Mouse (Mus musculus): Measurements from ENCODE around the gene Kifc5b.

The Kifc5b gene

DNA sequence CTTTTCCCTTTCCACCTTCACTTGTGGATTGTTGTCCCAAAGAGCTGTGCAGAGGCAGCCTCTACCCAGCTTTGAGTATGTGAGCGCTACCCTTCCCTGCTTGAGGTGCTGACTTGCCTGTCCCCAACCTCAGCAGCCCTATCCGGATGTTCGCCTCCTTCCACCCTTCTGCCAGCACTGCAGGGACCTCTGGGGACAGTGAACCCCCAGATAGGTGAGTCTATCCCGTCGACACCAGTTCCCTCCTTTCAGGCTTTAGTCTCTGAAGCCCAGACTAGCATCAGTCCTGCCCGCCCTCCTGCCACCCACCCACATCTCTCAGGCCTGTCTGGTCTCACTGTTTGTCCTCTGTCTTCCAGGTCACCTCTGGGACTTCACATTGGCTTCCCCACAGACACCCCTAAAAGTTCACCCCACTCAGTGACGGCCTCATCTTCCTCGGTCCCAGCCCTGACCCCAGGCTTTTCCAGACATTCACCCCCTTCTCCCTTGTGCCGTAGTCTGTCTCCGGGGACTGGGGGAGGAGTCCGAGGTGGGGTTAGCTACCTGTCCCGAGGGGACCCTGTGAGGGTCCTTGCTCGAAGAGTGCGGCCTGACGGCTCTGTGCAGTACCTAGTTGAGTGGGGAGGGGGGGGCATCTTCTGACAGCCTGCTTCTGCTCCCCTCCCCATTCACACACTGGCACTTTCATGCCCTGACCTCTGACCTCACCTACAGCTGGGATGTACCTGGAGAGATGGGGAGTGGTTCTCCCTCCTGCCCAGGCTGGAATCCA lies 20.2 kb downstream of the Kifc5b start:
- ChIA-PET CTCF (interaction anchor here in 1 of 4 experiments (0.7 kb wide), 1 partner anchor 16 kb away, joined by 9 read pairs; no protein-coding TSS in a partner anchor), POLR2A (interaction anchor here in 2 of 4 experiments (1.0 to 1.2 kb wide), 3 partner anchors 10 to 37 kb away, joined by 3 read pairs; no protein-coding TSS in a partner anchor)

DNA sequence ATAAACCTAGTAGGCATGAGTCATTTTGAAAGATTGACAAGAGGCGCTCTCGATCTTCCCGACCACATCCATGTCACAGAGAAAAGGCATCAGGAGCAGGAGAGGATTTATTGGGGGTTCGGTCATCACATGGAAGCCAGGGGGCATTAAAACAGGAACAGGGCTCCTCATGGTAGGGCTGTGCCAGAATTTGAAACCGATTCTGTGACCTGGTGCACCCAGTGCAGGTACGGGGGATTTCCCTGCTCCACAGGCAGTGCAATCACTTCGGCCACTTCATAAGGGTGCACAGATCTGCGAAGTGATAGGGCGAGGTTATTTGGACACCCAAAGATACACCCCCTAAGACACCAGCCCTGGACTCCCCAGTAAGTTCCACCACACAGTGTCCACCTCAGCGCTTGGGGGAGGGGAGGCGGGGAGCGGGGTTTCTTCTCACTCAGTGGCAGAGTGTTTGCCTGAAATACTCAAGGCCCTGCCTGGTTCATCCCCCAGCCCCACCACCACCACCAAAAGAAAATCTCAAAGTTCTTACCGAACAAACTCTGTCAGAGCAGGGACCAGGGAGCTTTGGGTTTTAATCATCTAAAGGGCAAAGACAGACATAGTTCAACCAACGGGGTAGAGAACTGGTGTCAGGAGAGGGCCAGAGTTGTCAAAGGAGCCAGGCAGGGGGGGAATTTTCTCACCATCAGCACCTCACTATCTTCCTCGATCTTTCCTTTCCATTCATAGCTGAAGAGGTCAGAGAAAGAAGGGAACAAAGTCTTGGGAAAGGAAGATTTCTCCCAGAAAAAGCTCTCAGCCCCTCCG lies 21.2 kb downstream of the Kifc5b start:
- ChIA-PET CTCF (interaction anchor here in 2 of 4 experiments (1.5 to 2.2 kb wide), 3 partner anchors 21 to 64 kb away, joined by 5 to 12 read pairs (median 6); partner anchors contain the start of gene Kifc5b (in 1 of the 2)), POLR2A (interaction anchor here in 3 of 4 experiments (0.5 to 2.2 kb wide), 17 partner anchors 8 to 430 kb away, joined by 3 to 22 read pairs (median 6); partner anchors contain the start of genes Crebrf (in 1 of the 3), Kifc5b (in 1 of the 3) and Zbtb9 (in 1 of the 3))

DNA sequence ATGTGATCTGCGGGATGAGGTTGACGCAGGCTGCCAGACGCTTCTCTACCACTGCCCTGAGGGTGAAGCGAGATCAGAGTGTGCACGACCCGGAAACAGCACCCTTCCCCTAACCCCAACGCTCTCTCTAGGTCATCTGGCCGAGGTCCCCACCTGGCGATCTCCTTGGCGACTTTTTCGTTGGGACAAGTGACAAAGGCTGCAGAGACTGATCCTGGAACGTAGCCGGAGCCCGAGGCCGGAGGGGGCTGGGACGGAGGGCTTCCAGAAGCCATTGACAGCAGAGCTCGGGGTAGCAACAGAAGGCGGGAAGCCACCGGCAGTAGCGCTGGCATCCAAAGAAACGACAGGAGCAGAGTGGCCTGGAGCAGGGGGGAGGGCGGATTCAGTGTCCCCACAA lies 21.8 kb downstream of the Kifc5b start:
- ChIA-PET CTCF (interaction anchor here in 3 of 4 experiments (0.7 to 2.2 kb wide), 10 partner anchors 8 to 240 kb away, joined by 3 to 12 read pairs (median 4); partner anchors contain the start of genes Kifc5b (in 2 of the 3), Bak1 (in 1 of the 3) and Zbtb9 (in 1 of the 3)), POLR2A (interaction anchor here in 3 of 4 experiments (0.6 to 2.4 kb wide), 49 partner anchors 7 to 815 kb away, joined by 3 to 22 read pairs (median 4); partner anchors contain the start of genes Zbtb9 (in 3 of the 3), Crebrf (in 1 of the 3), Kifc5b (in 1 of the 3) and Luc7l (in 1 of the 3))

DNA sequence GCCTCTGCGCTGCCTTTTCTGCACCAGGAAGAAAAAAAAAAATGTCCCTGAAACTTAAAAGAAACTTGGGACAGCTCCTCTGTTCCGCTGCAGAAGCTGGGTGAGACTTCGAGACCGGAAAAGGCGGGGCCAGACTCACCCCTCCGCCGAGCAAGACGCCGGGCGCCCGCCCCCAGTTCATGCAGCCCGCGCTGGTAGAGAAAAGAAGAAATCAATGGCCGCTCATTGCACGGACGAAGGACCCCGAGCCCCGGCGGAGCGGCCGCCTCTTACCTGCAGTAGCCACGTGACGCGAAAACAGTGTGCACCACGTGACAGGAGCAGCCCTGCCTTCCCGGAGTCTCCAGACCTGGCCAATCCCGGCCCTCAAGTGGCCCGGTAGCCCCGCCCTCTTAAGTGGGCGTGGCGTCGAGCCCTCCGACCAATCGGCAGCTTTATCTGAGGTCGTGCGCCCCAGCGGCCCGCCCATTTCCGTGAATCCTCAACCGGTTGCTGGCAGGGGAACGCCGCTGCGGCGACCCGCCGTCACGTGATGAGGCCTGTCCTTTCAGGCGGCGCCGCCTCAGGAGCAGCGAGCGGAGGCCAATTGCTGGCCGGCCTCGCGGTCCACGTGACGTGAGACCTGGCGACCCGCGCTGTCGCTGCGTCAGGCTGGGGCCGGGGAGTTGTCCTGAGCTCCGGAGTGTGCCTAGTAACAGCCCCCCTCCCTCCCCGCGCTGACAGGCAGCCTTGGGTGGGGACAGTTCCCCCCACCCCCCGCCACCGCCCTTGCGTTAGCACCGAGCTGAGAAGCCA lies 22.5 kb downstream of the Kifc5b start, which contains the start of gene Cuta:
Gene Cuta, minus strand, starts transcription at position 392 of the 795 bp plus-strand sequence.
- POLR2A ChIA-PET = interaction anchor here (0.6 to 2.4 kb wide), 58 partner anchors 8 to 816 kb away, joined by 3 to 22 read pairs (median 4); partner anchors contain the start of genes Zbtb9 (in 3 of the 4), Kifc5b (in 2 of the 4), Crebrf (in 1 of the 4) and Luc7l (in 1 of the 4)

DNA sequence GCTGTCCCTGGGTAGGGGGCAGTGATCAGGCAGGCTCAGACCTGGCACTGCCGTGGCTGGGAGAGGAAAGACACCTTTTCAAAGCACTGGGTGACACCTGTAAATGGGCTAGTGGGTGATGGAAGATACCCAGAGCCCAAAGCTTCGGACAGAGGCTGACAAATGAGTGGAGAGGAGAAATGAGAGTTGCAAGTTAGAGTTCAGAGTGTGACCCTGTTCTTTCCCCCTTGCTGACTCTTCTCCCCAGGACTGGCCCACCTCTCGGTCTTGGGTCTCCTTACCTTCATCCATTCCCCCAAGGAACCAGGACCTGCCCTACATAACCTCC lies 23.0 kb downstream of the Kifc5b start:
- ChIA-PET CTCF (interaction anchor here (0.6 to 2.2 kb wide), 12 partner anchors 23 to 239 kb away, joined by 3 to 12 read pairs (median 4); partner anchors contain the start of genes Kifc5b (in 2 of the 4), Uqcc2 (in 1 of the 4) and Zbtb9 (in 1 of the 4)), POLR2A (interaction anchor here (0.6 to 2.4 kb wide), 48 partner anchors 8 to 687 kb away, joined by 3 to 22 read pairs (median 4); partner anchors contain the start of genes Zbtb9 (in 3 of the 4), Kifc5b (in 2 of the 4), Crebrf (in 1 of the 4) and Luc7l (in 1 of the 4))

More for the DNA sequence above, 22.5 kb downstream of the Kifc5b start, which contains the start of gene Cuta:
- CTCF ChIA-PET = interaction anchor here (0.6 to 2.2 kb wide), 14 partner anchors 9 to 240 kb away, joined by 3 to 12 read pairs (median 4); partner anchors contain the start of genes Kifc5b (in 2 of the 4), Bak1 (in 1 of the 4), Uqcc2 (in 1 of the 4) and Zbtb9 (in 1 of the 4)

DNA sequence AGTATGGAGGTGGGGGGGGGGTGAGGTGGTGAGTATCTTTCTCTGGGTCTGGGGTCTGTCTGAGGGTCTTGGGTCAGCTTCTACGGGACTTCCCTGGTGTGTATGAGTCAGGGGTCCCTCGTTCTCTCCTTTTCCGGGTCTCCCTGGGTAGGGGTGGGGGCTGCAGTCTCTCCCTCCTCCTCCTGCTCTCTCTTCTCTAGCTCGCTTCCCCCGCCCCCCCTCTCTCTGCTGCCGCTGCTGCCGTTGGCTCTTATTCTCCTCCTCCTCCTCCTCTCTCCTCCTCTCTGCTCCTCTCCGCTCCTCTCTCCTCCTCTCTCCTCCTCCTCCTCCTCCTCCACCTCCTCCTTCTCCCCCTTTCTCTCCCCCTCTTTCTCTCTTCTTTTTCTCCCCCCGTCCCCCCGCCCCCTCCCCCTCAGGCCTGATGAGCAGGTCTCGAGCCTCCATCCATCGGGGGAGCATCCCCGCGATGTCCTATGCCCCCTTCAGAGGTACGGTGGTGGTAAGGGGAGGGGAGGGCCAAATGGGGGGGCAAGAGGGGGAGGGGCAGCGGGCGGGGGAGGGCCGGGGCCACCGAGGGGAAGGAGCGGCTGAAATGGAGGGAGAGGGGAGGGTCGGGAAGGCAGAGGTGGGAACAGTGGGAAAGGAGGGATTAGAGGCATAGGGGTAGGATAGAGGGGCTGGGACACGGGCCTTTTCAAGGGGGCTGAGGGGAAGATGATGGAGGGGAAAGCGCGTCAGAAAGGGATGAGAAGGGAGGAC lies 24.3 kb downstream of the Kifc5b start, which contains the start of gene Syngap1:
Gene Syngap1, plus strand, starts transcription at position 223 of the 759 bp plus-strand sequence.
- POLR2A ChIA-PET = interaction anchor here in 3 of 4 experiments (0.6 to 2.4 kb wide), 6 partner anchors 23 to 273 kb away, joined by 4 to 12 read pairs (median 4); partner anchors contain the start of genes Kifc5b (in 1 of the 3) and Zbtb9 (in 1 of the 3)
- CTCF ChIA-PET = interaction anchor here in 1 of 4 experiments (0.6 kb wide), 3 partner anchors 71 to 651 kb away, joined by 3 to 4 read pairs (median 4); partner anchors contain the start of gene Atp6v0e

DNA sequence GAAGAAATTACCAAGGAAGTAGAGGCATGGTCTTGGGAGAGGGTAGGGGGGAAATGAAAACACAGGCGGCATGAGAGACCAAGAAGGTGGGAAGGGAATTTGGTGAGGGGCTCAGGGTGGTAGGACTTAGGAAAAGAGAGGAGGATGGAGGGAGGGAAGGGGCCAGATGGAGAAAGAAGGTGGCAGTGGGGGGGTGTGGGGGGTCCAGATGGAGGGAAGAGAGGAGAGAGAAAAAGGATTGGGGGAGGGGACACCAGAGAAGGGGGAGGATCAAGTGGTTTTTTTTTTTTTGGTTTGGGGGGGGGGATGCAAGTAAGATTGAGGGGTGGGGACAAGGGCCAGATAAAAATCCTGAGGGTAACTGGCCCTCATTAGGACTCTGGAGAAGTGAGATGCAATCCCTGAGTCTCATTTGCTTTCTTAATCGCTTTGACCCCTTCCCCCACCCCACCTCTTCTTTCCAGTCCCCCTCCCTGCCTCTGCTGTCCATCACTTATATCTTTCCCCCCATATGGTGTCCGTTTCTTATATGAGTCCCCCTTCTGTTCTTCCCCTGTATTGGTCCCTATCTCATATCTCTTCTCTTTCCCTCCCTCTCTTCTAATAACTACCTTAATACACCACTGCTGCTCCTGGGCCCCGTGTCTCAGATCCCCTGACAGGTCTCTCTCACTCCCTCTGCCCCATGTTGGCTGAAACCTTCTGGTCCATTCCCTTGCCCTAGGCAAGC lies 25.1 kb downstream of the Kifc5b start:
- ChIA-PET POLR2A (interaction anchor here in 1 of 4 experiments (0.6 to 1.2 kb wide), 2 partner anchors 56 to 681 kb away, joined by 4 to 7 read pairs; partner anchors contain the start of gene Nudt3), CTCF (no interaction called here)

DNA sequence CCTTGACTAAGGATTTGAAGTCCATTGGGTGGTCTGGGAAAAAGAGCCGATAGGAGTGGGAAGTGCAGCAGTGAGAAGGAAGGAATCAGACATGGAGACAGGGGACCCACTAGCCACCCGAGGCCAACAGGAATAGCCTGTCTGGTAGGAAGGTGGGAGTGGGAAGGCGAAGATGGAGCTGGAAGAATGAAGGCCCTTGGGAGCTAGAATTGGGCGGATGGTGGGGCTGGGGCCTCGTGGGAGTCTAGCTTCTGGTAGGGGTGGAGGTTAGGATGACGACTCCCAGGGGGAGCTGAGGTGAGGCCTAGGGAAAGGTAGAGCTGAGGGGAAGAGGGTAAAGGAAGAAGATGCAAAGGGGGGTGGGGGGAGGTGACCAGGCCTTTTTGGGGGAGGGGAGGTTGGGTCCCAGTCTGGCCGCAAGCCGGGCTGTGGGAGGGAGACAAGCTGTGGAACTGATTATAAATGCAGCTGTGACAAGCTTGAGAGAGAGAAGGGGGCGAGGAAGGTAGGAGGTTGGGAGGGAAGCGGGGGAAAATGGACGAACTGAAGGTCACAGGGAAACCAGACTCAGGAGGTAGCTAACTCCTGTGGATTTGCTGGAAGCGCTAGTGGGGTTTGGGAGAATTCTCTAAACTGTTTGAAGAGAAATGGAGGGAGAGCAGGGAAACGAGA lies 29.1 kb downstream of the Kifc5b start:
- POLR2A ChIA-PET = interaction anchor here in 2 of 4 experiments (0.6 to 2.1 kb wide), 10 partner anchors 11 to 868 kb away, joined by 3 to 9 read pairs (median 4); partner anchors contain the start of genes Kifc5b (in 1 of the 2), Phf1 (in 1 of the 2) and Zbtb9 (in 1 of the 2)

DNA sequence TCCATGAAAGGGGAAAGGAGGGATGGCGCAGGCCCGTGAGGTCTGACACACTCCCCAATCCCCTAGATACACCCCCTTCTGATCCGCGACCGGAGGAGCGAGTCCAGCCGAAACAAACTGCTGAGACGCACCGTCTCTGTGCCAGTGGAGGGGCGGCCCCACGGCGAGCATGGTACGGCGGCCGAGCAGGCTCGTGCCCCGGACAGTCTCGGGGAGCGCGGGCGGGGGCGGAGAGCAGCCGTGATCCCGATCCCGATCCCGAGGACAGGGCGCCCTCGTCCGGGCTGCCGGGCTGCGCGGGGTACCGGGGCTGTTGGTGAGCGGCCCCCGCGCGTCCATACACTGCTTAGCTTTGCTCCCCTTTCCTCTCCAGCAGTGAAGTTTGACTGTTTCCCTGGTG lies 29.7 kb downstream of the Kifc5b start:
- POLR2A ChIA-PET = interaction anchor here in 2 of 4 experiments (0.6 to 2.1 kb wide), 10 partner anchors 11 to 541 kb away, joined by 3 to 9 read pairs (median 4); partner anchors contain the start of genes Kifc5b (in 1 of the 2), Phf1 (in 1 of the 2) and Zbtb9 (in 1 of the 2)
- CTCF ChIA-PET = interaction anchor here in 2 of 4 experiments (0.7 to 1.3 kb wide), 4 partner anchors 14 to 283 kb away, joined by 3 read pairs; partner anchors contain the start of genes Atp6v0e (in 1 of the 2), Kifc5b (in 1 of the 2) and Phf1 (in 1 of the 2)

More for the DNA sequence above, 29.1 kb downstream of the Kifc5b start:
- CTCF ChIA-PET = interaction anchor here in 2 of 4 experiments (0.6 to 1.3 kb wide), 5 partner anchors 13 to 283 kb away, joined by 3 to 5 read pairs (median 3); partner anchors contain the start of genes Atp6v0e (in 1 of the 2) and Phf1 (in 1 of the 2)

DNA sequence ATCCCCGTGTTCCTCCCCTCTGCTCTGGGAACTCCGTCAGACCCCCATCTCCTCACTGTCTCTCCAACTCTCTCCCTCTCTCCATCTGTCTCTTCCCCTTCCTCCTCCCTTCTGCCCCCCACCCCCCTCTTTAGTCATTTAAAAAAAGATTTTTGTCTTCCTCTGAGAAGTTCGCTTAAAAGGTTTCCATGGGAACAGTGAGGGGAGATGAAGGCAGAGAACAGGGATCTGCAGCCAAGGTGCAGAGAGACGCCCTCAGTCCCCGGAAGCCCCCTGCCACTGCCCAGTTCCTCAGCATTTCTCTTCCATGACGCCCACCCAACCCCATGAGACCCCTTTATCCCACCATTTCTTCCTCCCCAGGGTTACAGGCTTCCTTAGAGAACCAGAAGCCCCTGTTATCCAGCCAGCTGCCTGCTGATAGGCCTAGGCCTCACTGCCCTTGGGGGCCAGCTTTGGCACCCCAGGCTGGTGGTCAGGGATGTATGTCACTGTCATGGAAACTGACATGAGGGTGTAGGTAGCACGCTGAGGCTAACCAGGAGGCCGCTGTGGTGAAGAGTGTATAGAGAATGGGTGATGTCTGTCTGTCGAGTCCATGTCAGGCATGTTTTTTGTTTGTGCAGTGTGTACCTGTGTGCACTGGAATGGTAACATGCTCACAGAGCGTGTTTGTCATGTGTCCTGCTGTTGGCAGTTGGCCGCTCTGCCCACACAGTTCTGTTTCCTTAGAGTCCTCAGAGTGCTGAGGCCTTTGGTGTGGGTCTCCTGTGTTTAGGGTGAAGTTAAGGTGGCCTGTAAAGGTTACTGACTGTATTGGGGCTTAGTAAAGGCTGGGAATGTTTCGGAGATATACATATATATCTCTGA lies 30.6 kb downstream of the Kifc5b start:
- POLR2A ChIA-PET = interaction anchor here in 3 of 4 experiments (0.6 to 2.1 kb wide), 7 partner anchors 8 to 187 kb away, joined by 3 to 11 read pairs (median 4); partner anchors contain the start of genes Cuta (in 2 of the 3), Phf1 (in 1 of the 3) and Zbtb9 (in 1 of the 3)
- CTCF ChIA-PET = interaction anchor here in 2 of 4 experiments (0.7 to 1.3 kb wide), 5 partner anchors 15 to 284 kb away, joined by 3 to 4 read pairs (median 3); partner anchors contain the start of genes Atp6v0e (in 1 of the 2), Kifc5b (in 1 of the 2), Phf1 (in 1 of the 2) and Zbtb9 (in 1 of the 2)

DNA sequence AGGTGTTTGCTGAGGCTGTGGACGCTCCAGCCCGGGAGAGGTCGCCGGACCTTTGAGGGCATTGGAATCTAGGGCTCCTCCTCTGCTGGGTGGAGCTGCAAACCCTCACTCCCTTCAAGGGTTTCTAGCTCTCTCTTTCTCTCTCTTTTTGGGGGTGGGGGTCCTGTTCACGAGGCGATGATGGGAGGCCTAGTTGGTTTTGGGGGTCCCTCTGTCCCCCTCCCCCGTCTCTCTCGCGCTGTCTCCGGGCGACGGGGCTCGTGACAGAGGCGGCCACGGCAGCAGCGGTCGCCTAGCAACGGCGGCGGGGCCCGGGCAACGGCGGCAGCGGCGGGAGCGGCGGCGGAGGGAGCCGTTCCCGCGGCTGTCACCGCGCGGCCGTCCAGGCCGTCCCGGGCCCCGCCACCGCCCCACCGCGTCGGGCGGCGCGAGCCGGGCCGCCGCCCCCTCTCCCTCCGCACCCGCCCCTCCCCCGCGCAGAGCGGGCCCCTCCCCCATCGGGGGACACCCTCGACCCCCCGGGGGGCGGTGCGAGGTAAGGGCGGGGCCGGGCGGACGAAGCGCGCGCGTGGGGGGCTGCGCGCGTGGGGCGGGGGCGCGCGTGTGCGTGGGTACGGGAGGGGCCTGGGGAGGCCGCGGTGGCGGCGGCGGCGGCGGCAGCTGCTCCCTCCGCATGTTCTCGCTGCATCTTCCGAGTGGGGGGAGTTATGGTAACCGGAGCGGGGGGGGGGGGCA lies 31.6 kb downstream of the Kifc5b start:
- ChIA-PET CTCF (interaction anchor here in 3 of 4 experiments (0.5 to 1.0 kb wide), 7 partner anchors 10 to 496 kb away, joined by 3 to 11 read pairs (median 4); partner anchors contain the start of gene Zbtb9 (in 1 of the 3)), POLR2A (interaction anchor here in 3 of 4 experiments (0.6 to 1.4 kb wide), 9 partner anchors 8 to 720 kb away, joined by 3 to 16 read pairs (median 4); partner anchors contain the start of gene Cuta (in 2 of the 3))

DNA sequence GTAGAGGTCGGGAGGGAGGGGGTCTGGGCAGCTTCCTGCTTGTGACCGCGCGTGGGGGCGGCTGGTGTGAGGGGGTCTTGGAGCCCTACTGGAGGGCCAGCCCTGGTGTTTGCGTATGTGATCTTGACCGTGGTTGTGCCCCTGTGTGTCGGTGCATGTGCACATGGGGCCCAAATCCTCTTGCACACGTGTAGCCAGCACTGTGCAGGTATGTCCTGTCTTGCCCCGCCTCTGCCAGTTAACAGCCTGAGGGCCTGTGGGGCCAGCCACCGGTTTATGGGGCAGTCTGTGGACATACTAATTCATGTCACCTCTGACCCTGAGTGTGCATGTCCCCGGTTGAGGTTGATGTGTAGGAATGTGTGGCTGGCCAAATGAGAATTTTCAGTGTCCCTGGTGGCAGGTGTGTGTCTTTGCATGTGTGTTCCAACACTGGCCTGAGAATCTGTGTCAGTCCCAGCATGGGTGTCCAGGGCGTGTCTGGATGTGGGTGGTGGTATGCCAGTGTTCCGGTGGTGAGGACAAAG lies 32.2 kb downstream of the Kifc5b start:
- CTCF ChIA-PET = interaction anchor here in 2 of 4 experiments (0.5 to 1.2 kb wide), 4 partner anchors 10 to 241 kb away, joined by 3 read pairs; partner anchors contain the start of gene Zbtb9 (in 1 of the 2)
- POLR2A ChIA-PET = interaction anchor here in 2 of 4 experiments (0.8 to 1.9 kb wide), 6 partner anchors 10 to 16 kb away, joined by 3 to 6 read pairs (median 4); partner anchors contain the start of genes Phf1 (in 2 of the 2) and Cuta (in 1 of the 2)
